Mouse (Mus musculus) heart, embryonic 10.5 days (tissue): Measurements from ENCODE around the gene Nebl. TPM values are rescaled to one million over a fixed set of nuclear protein-coding genes. Genes with fewer than 3 reads are reported as not detected.

Experiments used
- DNase-seq: peaks from one replicate; pipeline ENCODE4 v3.0.0-alpha.2; 2017; ENCODE audit warnings: low spot score
- H3K27ac ChIP-seq: fragments of 300-500 bp; sonication (generic); 2 replicates; pipeline ENCODE4 v1.5.1; 2016; ENCODE audit warnings: mild to moderate bottlenecking
- H3K27me3 ChIP-seq: fragments of 300-500 bp; sonication (generic); 2 replicates; pipeline ENCODE4 v1.6.1; 2016; ENCODE audit warnings: mild to moderate bottlenecking; ENCODE audit not compliant: poor library complexity, insufficient read depth, severe bottlenecking
- H3K36me3 ChIP-seq: fragments of 300-500 bp; sonication (generic); 2 replicates; pipeline ENCODE4 v1.6.1; 2016; ENCODE audit warnings: mild to moderate bottlenecking, moderate library complexity
- H3K4me1 ChIP-seq: fragments of 300-500 bp; sonication (generic); 2 replicates; pipeline ENCODE4 v1.6.1; 2016; ENCODE audit warnings: mild to moderate bottlenecking
- H3K4me3 ChIP-seq: fragments of 300-500 bp; sonication (generic); 2 replicates; pipeline ENCODE4 v1.5.1; 2016; ENCODE audit warnings: mild to moderate bottlenecking, moderate library complexity
- H3K9me3 ChIP-seq: fragments of 300-500 bp; sonication (generic); 2 replicates; pipeline ENCODE4 v1.6.1; 2016; ENCODE audit warnings: mild to moderate bottlenecking, moderate library complexity
- WGBS: fragments of 180-500 bp; shearing (Covaris S2); methylation state at CpG from one replicate; pipeline ENCODE4 v1.1.7; 2016; 5-methylcytosine and 5-hydroxymethylcytosine counted together
- polyA plus RNA-seq: library from polyadenylated mRNA; unstranded; fragments of >200 nt; fragmentation: Nextera tagmentation; extraction: Ambion mirVana; gene quantifications from 2 replicates; pipeline ENCODE4 v1.2.1, GENCODE M21; 2016

Gene Nebl
- polyA plus RNA-seq, 1 experiment from 2014 or later = 292 TPM

DNA sequence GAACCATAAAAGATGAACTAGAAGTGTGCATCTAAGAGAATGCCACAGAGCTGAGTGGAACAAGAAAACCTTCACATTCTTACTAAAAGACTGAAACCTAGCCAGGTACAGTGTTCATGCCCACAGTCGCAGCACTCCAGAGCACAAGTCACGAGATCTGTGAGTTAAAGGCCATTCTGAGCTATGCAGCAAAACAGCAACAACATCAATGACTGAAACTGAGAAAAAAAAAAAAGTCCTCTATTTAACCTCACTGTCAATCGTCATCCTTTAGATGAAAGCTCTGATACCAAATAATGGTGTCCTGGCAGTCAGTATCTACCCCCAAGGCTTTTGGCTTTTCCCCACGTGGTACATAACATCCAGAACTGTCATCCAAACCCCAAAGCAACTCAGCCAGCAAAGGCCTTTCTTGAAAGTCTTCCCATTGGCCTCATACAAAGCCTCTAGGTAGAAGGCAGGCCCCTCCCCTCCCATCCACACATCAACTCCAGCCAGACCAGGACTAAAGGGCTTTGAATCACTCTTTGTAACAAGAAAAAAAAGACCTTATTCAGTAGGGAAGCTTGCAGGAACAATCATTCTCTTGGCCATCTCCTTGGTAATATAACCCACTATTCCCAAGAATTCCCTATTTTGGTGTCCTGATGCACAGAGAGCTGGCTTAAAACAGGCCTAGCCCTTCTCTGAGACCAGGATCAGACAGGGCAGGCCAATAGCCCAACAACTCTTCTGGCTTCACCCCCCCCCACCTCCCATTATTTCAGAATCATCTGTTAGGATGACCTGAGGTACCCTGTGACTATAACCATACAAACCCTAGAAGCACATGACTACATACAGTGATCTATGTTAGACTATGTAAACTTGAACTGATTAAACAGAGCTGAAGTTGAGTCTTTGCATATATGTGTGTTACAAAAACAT, 32.8 kb downstream of the Nebl start:
- Histone ChIP-seq H3K36me3 (no peaks in the 10 kb centered on the region), H3K9me3 (no peaks in the 10 kb centered on the region), H3K27ac (no peak overlapping the region), H3K27me3 (no peaks in the 10 kb centered on the region), H3K4me3 (no peak overlapping the region), H3K4me1 (0 out of 2 replicates have a peak, but pooled peaks cover 7% of the 10 kb centered on the region)
- 58% methylated on average over 4 of the region's 4 CpGs for WGBS
- DNase-seq = no peak

DNA sequence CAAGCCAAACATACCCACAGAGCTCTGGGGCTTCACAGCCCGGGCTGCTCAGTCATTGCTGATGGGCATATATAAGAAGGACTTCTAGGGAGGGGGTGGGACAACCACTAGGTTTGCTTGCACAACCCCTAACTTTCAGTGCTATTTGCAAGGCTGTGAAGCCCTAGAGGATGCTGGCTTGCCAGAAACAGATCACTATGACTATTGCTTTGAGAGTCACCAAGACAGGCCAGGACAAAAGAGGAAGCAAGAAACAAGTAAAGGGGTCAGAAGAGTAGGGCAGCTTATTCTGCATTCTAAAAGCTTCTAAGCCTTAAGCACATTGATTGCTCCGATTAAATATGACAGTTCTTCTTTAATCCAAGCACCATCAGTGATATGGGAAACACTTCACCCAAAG, 38.3 kb downstream of the Nebl start:
- H3K27me3 ChIP-seq = no peaks in the 10 kb centered on the region
- H3K4me3 ChIP-seq = no peak overlapping the region
- no peak overlapping the region for H3K27ac ChIP-seq
- H3K4me1 ChIP-seq = no peaks in the 10 kb centered on the region
- DNase-seq = no peak
- WGBS = 83% methylated on average over 2 of the region's 2 CpGs
- no peaks in the 10 kb centered on the region for H3K36me3 ChIP-seq
- H3K9me3 ChIP-seq = no peaks in the 10 kb centered on the region

DNA sequence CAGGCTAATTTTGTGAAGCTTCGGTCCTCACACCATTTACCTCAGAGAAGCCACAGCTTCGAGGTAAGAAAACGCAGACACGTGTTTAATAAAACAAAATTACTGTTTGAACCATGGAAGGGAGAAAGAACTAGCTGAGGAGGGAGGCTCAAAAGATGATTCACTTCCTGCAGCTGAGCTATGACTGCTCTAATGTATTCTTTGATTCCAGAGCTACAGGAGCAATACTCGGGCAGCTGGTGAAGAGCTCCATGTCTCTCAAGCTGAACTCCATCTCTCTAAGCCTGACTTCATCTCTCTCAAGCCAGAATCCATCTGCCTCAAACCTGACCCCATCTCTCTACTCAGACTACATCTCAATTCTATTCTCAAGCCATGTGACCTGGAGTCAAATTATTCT, 41.0 kb downstream of the Nebl start:
- no peak overlapping the region for H3K27ac ChIP-seq
- H3K4me1 ChIP-seq = 0 out of 2 replicates have a peak, but pooled peaks cover 4% of the 10 kb centered on the region
- no peaks in the 10 kb centered on the region for H3K36me3 ChIP-seq
- no peaks in the 10 kb centered on the region for H3K27me3 ChIP-seq
- no peak for DNase-seq
- no peak overlapping the region for H3K4me3 ChIP-seq
- WGBS = 78% methylated on average over 5 of the region's 5 CpGs
- no peaks in the 10 kb centered on the region for H3K9me3 ChIP-seq

DNA sequence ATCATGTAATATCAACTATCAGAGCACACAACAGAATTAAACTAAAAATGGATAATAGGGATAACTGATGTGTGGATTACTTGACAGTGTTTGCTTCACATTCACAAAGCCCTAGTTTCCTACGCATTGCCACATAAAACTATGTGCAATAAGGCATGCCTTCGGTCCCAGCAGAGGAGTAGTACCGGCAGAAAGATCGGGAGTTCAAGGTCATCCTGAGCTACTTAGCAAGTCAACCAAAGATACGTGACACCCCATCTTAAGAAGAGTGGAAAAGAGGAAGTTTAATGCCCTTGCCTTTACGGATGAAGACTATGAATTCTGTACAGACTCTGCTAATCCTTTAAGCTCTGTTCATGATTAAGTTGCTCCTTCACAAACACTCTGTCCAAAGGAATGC, 44.1 kb downstream of the Nebl start:
- Histone ChIP-seq H3K4me1 (0 out of 2 replicates have a peak, but pooled peaks cover 4% of the 10 kb centered on the region), H3K36me3 (no peaks in the 10 kb centered on the region), H3K27me3 (no peaks in the 10 kb centered on the region), H3K4me3 (no peak overlapping the region), H3K9me3 (no peaks in the 10 kb centered on the region), H3K27ac (no peak overlapping the region)
- DNase-seq = no peak
- WGBS = 90% methylated on average over 6 of the region's 6 CpGs

DNA sequence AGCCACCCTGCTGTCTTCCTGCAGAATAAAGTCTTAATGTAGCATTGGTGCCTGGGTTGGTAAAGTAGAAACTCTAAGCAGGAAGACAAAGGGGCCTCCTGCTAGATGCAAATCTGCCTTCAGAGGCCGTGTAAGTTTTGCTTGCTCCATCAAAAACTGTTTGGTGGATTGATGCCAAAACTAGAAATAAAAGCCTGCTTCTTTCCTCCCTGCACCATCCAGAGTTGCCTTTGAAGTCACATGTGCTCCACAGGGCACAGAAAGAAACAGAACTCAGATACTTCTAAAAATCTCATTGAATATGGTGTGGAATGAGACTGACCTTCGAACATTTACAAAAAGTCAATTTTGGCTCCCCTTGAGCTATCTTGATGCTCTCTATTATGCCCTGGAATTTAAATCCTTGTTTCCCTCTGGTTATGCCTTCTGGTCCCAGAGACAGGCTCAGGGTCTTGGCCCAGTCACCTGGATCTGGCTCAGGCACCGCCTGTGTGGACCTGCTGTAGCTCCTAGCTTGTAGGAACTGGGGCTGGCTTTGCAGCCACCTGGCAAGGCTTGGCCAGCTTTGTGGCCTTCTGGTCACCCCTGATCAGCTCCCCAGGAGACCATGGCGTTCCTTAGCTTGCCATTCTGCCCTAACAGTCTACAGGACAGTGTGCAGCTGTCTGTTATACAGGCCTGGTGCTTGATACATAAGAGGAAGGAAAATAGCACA, 47.8 kb downstream of the Nebl start:
- Histone ChIP-seq H3K27me3 (no peaks in the 10 kb centered on the region), H3K27ac (no peak overlapping the region), H3K4me1 (0 out of 2 replicates have a peak, but pooled peaks cover 4% of the 10 kb centered on the region), H3K36me3 (no peaks in the 10 kb centered on the region), H3K4me3 (no peak overlapping the region), H3K9me3 (no peaks in the 10 kb centered on the region)
- no peak for DNase-seq
- 72% methylated on average over 4 of the region's 4 CpGs for WGBS

DNA sequence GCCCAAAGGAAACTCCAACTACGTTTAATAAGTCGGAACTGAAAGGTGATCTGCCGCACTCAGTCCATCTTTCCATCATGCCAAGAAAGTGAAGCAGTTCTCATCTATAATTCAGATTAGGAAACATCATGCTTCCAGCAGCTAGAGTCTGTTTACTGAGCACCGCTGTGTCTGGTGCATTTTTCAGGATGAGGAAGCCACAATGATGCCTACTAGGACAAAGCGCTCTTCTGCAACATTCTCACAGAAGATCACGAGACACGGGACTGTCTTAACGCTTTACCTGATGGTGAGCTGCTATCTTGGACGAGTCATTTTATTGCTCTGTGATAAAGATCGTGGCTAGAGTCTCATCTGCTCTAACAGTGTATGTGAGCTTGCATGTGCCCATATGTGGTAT, 59.1 kb downstream of the Nebl start:
- no peak overlapping the region for H3K4me3 ChIP-seq
- no peaks in the 10 kb centered on the region for H3K36me3 ChIP-seq
- peaks cover 6% of the 10 kb centered on the region for H3K4me1 ChIP-seq
- H3K9me3 ChIP-seq = no peaks in the 10 kb centered on the region
- no peak overlapping the region for H3K27ac ChIP-seq
- H3K27me3 ChIP-seq = peaks cover 5% of the 10 kb centered on the region; the same call in 1 of the 2 replicates
- DNase-seq = no peak
- 89% methylated on average over 10 of the region's 10 CpGs for WGBS

DNA sequence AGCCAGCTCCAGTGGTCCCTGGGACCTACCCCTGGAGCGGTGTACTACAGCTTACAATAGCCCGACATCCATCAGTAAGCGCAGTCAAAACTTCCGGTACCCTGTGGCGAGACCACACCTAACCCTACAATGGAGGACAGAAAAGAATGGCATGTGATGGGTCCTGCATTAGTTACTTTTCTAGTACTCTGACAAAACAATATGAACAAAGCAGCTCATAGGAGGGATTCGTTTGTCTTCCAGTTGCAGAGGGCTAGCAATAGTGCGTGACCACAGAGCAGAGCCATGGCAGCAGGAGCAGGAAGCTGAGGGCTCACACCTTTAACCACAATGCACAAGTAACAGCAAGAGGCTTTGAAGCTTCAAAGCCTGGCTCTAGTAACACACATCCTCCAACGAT, 59.7 kb downstream of the Nebl start:
- no peaks in the 10 kb centered on the region for H3K36me3 ChIP-seq
- 88% methylated on average over 8 of the region's 8 CpGs for WGBS

DNA sequence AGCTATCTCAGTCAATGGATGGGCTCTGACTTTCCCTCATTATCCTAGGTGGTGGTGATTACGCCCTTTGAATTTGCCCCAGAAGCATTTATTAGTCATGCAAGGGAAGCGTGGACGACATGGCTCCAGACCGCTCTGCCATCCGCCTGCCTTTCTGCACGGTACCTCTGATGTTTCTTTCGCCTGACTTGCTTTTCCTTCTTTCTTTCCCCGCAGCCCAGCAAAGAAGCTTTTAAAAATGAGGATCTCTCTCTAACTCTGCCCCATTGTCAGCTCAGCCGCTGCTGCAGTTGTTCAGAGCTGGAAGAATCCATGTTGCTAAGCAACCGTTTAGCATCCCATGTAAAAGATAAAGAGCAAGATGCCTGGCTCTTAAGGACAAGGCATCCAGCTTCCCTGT, 61.3 kb downstream of the Nebl start:
- Histone ChIP-seq H3K27me3 (peaks cover 5% of the 10 kb centered on the region; the same call in 1 of the 2 replicates), H3K4me3 (no peak overlapping the region), H3K27ac (no peak overlapping the region), H3K36me3 (no peaks in the 10 kb centered on the region), H3K9me3 (no peaks in the 10 kb centered on the region), H3K4me1 (peaks cover 6% of the 10 kb centered on the region)
- 42% methylated on average over 10 of the region's 10 CpGs for WGBS
- no peak for DNase-seq

More for the DNA sequence above, 59.7 kb downstream of the Nebl start:
- H3K4me1 ChIP-seq = peaks cover 6% of the 10 kb centered on the region
- H3K4me3 ChIP-seq = no peak overlapping the region
- no peak overlapping the region for H3K27ac ChIP-seq
- H3K27me3 ChIP-seq = peaks cover 5% of the 10 kb centered on the region; the same call in 1 of the 2 replicates
- H3K9me3 ChIP-seq = no peaks in the 10 kb centered on the region
- no peak for DNase-seq

DNA sequence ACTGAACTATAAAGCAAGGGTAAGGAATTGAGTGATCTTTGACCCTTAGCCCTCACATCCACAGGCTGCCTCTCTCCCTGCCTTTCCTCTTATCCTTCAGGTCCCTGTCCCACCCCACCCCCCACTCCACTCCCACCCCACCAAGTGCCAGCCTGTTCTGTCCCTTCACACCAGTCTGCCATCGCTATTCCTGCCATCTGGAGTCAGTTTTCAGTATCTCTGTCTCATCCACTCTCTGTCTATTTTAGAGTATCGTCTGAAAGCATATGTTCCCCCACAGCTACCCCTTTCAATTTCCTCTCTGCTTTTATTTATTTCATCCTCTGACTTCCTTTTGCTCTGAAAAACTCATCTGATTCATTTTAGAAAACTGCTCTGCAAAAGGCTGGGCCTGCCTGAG, 62.3 kb downstream of the Nebl start:
- WGBS = 64% methylated on average over 2 of the region's 2 CpGs
- H3K9me3 ChIP-seq = no peaks in the 10 kb centered on the region
- peaks cover 5% of the 10 kb centered on the region; the same call in 1 of the 2 replicates for H3K27me3 ChIP-seq
- peaks cover 6% of the 10 kb centered on the region for H3K4me1 ChIP-seq
- H3K36me3 ChIP-seq = no peaks in the 10 kb centered on the region
- no peak for DNase-seq
- no peak overlapping the region for H3K27ac ChIP-seq
- no peak overlapping the region for H3K4me3 ChIP-seq

DNA sequence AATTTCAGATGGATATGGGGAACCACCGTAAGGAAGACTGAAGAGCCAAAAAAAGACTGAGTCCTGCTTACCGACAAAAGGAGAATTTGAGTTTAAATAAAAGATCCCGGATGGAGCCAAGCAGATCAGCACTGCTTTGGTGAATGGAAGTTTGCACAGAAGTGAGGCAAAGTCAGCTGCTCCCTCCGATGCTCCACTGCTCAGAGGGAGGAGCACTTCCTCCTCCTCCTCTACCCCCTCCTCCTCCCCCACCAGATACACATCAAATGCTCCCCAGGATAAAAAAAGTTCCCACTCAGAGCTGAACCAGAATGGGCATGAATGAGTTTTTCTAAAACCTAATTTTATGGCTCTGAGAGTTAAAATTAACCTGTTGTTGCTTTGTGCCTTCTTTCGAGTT, 73.1 kb downstream of the Nebl start:
- H3K4me3 ChIP-seq = no peak overlapping the region
- DNase-seq = no peak
- H3K4me1 ChIP-seq = no peaks in the 10 kb centered on the region
- no peaks in the 10 kb centered on the region for H3K27me3 ChIP-seq
- H3K36me3 ChIP-seq = no peaks in the 10 kb centered on the region
- 69% methylated on average over 5 of the region's 5 CpGs for WGBS
- H3K27ac ChIP-seq = no peak overlapping the region
- no peaks in the 10 kb centered on the region for H3K9me3 ChIP-seq

DNA sequence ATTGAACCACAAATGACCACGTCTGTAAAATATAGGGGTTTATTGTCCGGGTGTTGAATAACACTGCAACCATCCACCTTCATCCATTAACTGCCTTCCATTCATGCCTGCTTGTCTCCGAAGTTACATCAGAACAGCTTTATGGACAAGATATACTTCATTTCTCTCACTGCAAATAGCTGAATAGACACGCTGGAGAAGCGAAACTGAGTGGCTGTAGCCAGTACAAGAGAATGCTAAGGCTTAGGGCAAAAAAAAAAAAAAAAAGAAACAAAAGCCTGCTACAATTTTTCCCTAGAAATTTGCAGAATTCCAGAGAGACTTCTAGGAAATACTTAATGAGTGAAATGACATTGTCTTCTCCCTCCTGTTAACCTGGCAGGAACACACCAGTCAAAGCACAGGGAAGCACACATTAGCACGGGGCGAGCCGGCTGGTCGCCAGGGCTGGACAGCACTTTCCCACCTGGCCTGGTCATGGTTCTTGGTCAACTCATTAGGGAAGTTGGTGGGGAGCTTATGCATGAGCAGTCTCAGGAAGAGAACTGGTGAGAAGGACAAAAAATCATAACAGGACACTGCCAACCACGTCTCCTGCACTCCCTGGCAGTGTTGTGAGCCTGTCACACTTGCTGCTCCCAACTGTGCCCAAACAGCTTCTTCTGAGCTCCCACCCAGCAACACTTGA, 81.0 kb downstream of the Nebl start:
- H3K9me3 ChIP-seq = no peaks in the 10 kb centered on the region
- 79% methylated on average over 10 of the region's 10 CpGs for WGBS
- no peak for DNase-seq

DNA sequence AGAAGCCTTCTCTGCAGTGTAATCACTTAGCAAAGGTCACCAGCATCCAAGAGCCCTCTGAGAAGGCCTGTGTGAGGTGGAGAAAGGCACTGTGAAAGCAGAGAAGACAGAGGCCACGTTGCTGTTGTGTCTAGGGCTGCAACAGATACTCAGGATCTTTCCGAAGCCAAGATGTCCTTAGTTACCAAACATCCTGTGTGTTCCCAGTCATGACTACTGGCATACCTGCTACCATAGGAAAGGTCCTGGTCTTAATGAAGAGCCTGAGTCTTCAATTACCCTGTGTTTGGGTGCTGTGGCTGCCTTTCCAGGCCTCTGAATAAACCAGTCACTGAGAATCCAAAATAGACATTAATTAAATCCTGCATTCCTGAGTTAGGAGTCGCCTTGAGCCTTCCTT, 81.5 kb downstream of the Nebl start:
- Histone ChIP-seq H3K4me3 (no peak overlapping the region), H3K4me1 (no peaks in the 10 kb centered on the region), H3K27ac (no peak overlapping the region), H3K9me3 (no peaks in the 10 kb centered on the region), H3K27me3 (no peaks in the 10 kb centered on the region), H3K36me3 (no peaks in the 10 kb centered on the region)
- DNase-seq = no peak
- 67% methylated on average over 3 of the region's 3 CpGs for WGBS

More for the DNA sequence above, 81.0 kb downstream of the Nebl start:
- no peak overlapping the region for H3K4me3 ChIP-seq
- H3K27me3 ChIP-seq = no peaks in the 10 kb centered on the region
- H3K27ac ChIP-seq = no peak overlapping the region
- no peaks in the 10 kb centered on the region for H3K4me1 ChIP-seq
- H3K36me3 ChIP-seq = no peaks in the 10 kb centered on the region
